9 mouse cellular contexts compared by ENCODE assay signal in genomic region chr11:79919685-79920504, GRCm38 (mm10). TPM values are rescaled to one million over a fixed set of nuclear protein-coding genes. Genes with fewer than 3 reads are reported as not detected.
DNase-seq lines count a peak whose midpoint lies in the region; ATAC-seq lines count a peak whose summit lies in the region.
"Had no signal": no experiment of that assay in that cellular context is flagged by ENCODE, and none has a peak within 500 bp of the region (broad histone marks: within the 10 kb centered on the region; RNA-seq: fewer than 3 reads in every experiment).

No protein-coding gene starts in this region.

- no peak overlapping the region for H3K4me3 ChIP-seq in embryonic facial prominence, embryonic 14.5 days (ENCODE audit: low read depth, low read length)
- no peak overlapping the region for H3K4me3 ChIP-seq in heart, embryonic 11.5 days (ENCODE audit: low read depth, low read length)
- no peak overlapping the region for H3K4me3 ChIP-seq in liver, embryonic 12.5 days

- H3K4me2 ChIP-seq in embryonic facial prominence, embryonic 14.5 days (ENCODE audit: low read depth, low read length), result peak overlapping the region; percentile 36
- peak overlapping the region; percentile 17; the same call in 1 of the 2 replicates for H3K4me2 ChIP-seq in heart, embryonic 11.5 days
- peak overlapping the region; percentile 8; the same call in 1 of the 2 replicates for H3K4me2 ChIP-seq in liver, embryonic 12.5 days

- peak; percentile 87 for ATAC-seq in embryonic facial prominence, embryonic 14.5 days (ENCODE audit: low read depth)
- no peak for ATAC-seq in heart, embryonic 11.5 days (replicated peaks; ENCODE audit: insufficient number of reproducible peaks, low FRiP score, low TSS enrichment)
- ATAC-seq in liver, embryonic 12.5 days, result no peak
- ATAC-seq in neutrophil, adult 5-6 weeks (ENCODE audit: extremely low read depth, insufficient number of reproducible peaks, low FRiP score, poor library complexity, severe bottlenecking), result peak; percentile 72

- peak overlapping the region; percentile 45; the same call in 1 of the 2 replicates for H3K27ac ChIP-seq in embryonic facial prominence, embryonic 14.5 days (replicated peaks; ENCODE audit: low read depth, low read length)
- H3K27ac ChIP-seq in heart, embryonic 11.5 days (ENCODE audit: low read depth, low read length), result no peak overlapping the region
- H3K27ac ChIP-seq in liver, embryonic 12.5 days, result no peak overlapping the region
- H3K27ac ChIP-seq: macrophage had no signal

- peak; percentile 90 for DNase-seq in CD4-positive, CD25-positive, alpha-beta regulatory T cell, adult 2 months (ENCODE audit: low read depth, low spot score)
- peak; percentile 44 to 65 for DNase-seq in adrenal gland, postnatal 4 days (ENCODE audit: low spot score in 2 of 2)
- DNase-seq in embryonic facial prominence, embryonic 14.5 days (ENCODE audit: low spot score), result peak; percentile 93
- peak; percentile 88 for DNase-seq in kidney, postnatal 14 days
- DNase-seq in testis, postnatal 14 days (ENCODE audit: low spot score), result peak; percentile 72

- no peak overlapping the region for H3K9ac ChIP-seq in embryonic facial prominence, embryonic 14.5 days (ENCODE audit: low read depth, low read length)
- H3K9ac ChIP-seq in heart, embryonic 11.5 days (ENCODE audit: low read depth, low read length), result no peak overlapping the region
- H3K9ac ChIP-seq in liver, embryonic 12.5 days, result no peak overlapping the region

- H3K4me1 ChIP-seq in embryonic facial prominence, embryonic 14.5 days (ENCODE audit: control insufficient read depth, insufficient read depth, low read length), result 0 out of 2 replicates have a peak, but pooled peaks cover 2% of the 10 kb centered on the region
- H3K4me1 ChIP-seq in heart, embryonic 11.5 days (ENCODE audit: control insufficient read depth, insufficient read depth, low read length), result peaks cover 3% of the 10 kb centered on the region; the same call in 1 of the 2 replicates
- H3K4me1 ChIP-seq in liver, embryonic 12.5 days, result 0 out of 2 replicates have a peak, but pooled peaks cover 2% of the 10 kb centered on the region

- H3K27me3 ChIP-seq in embryonic facial prominence, embryonic 14.5 days (replicated peaks; ENCODE audit: control insufficient read depth, insufficient read depth, low read length), result no peaks in the 10 kb centered on the region
- no peaks in the 10 kb centered on the region for H3K27me3 ChIP-seq in heart, embryonic 11.5 days (ENCODE audit: control insufficient read depth, insufficient read depth, low read length)
- H3K27me3 ChIP-seq in liver, embryonic 12.5 days (replicated peaks), result peaks cover 14% of the 10 kb centered on the region; the same call in 1 of the 2 replicates

- H3K9me3 ChIP-seq in embryonic facial prominence, embryonic 14.5 days (ENCODE audit: control insufficient read depth, low read length), result no peaks in the 10 kb centered on the region
- H3K9me3 ChIP-seq in heart, embryonic 11.5 days (replicated peaks; ENCODE audit: control insufficient read depth, low read length), result no peaks in the 10 kb centered on the region
- no peaks in the 10 kb centered on the region for H3K9me3 ChIP-seq in liver, embryonic 12.5 days (replicated peaks)

- H3K36me3 ChIP-seq in embryonic facial prominence, embryonic 14.5 days (ENCODE audit: control insufficient read depth, insufficient read depth, low read length), result no peaks in the 10 kb centered on the region
- H3K36me3 ChIP-seq in heart, embryonic 11.5 days (ENCODE audit: control insufficient read depth, insufficient read depth, low read length), result no peaks in the 10 kb centered on the region
- H3K36me3 ChIP-seq in liver, embryonic 12.5 days, result no peaks in the 10 kb centered on the region

- WGBS in embryonic facial prominence, embryonic 14.5 days, result 12% methylated on average over 13 of the region's 13 CpGs
- WGBS in heart, embryonic 11.5 days (ENCODE audit: insufficient replicate concordance), result 16% methylated on average over 13 of the region's 13 CpGs
- WGBS in liver, embryonic 12.5 days (ENCODE audit: insufficient replicate concordance), result 17% methylated on average over 13 of the region's 13 CpGs

RNA-seq across cellular contexts. Expression of gene Utp6, which starts 42.3 kb away (rescaled TPM):
- total RNA-seq in adrenal gland, postnatal 4 days (2021), result 10 to 100 TPM; 35.3 to 39.7 TPM
- 46.9 and 57.3 TPM in 2 replicates for polyA plus RNA-seq in embryonic facial prominence, embryonic 14.5 days (2014; fragmentation: Nextera tagmentation; extraction: Ambion mirVana)
- polyA plus RNA-seq in heart, embryonic 11.5 days (2014; fragmentation: Nextera tagmentation; extraction: Ambion mirVana), result 47.3 and 52.8 TPM in 2 replicates
- 45.4 and 45.5 TPM in 2 replicates for polyA plus RNA-seq in liver, embryonic 12.5 days (2016; fragmentation: Nextera tagmentation; extraction: Ambion mirVana)
- total RNA-seq in neutrophil, adult 5-6 weeks (2017), result 60.9 and 61.8 TPM in 2 replicates

Comparison
In these comparisons a context has a peak if more than half of its experiments do, and no peak if none do; other contexts are left out.
1. ATAC-seq: peak in embryonic facial prominence, embryonic 14.5 days (single experiment) and neutrophil, adult 5-6 weeks (single experiment); none in heart, embryonic 11.5 days (single experiment) and liver, embryonic 12.5 days (single experiment).
2. Peak in every context shown above with its lines, with median percentiles within 50 percentile points of each other: DNase-seq and H3K4me2 ChIP-seq.